Mouse (Mus musculus): ENCODE measurements around the gene Cdc42bpg.

DNA sequence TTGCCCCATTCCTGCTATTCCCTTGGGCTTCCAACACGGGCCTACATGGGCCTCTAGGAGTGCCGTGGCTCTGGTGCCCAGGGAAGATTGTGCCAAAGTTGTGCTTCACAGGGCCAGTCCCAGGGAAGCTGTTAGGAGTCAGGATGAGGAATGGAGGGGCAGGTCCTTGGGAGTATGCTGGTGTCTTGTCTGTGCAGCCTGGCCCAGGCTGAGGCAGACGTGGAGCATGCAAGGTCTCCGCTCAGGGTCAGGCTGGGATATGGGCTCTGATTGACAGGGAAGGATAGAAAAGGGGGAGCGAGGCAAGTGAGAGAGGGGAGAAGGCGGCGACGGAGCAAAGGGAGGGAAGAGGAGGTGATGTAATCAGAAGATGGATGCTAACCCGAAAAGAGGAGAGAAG lies 18.5 kb downstream of the Cdc42bpg start:
- TF ChIP-seq CTCF (IDR thresholded peaks at IDR 0.05; ENCODE audit: low read depth) (no peak), EP300 (IDR thresholded peaks at IDR 0.05; ENCODE audit: low read depth) (no peak)
